7 mouse cellular contexts compared by ENCODE assay signal in the genomic region with DNA sequence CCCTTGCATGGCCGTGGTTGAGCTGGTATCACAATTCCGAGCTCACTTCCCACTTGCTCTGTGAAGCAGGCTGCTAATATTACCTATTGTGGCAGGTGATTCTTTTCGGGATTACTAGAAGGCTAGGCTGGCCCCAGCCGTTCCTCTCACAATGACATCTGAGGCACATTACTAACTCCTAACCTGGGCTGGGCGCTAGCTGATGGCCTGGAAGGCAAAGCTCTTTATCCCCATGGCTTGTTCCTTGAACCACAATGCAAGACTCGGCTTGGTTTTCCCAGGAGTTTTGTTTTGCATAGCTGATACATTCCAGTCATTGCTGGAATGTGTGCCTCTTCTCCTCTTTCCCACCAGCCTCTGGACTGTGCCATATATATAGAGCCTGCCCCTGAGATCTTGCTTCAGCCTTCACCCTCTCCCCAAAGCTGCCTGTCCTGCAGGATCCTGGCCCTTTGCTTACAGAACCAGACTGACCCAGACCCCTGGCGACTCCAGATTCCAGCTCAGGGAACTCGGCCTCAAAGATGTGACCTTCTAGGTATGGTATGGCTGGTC. TPM values are rescaled to one million over a fixed set of nuclear protein-coding genes. Genes with fewer than 3 reads are reported as not detected.
DNase-seq lines count a peak whose midpoint lies in the region; ATAC-seq lines count a peak whose summit lies in the region.

A gene (plus strand): TSS at position 404 of the 555 bp plus-strand sequence.

- H3K4me2 ChIP-seq in hindbrain, embryonic 16.5 days (ENCODE audit: low read length), result no peak within 1 kb of the TSS
- H3K4me2 ChIP-seq in neural tube, embryonic 13.5 days, result no peak within 1 kb of the TSS

- no peak within 1 kb of the TSS for H3K9ac ChIP-seq in hindbrain, embryonic 16.5 days (ENCODE audit: low read depth, low read length)
- no peak within 1 kb of the TSS for H3K9ac ChIP-seq in neural tube, embryonic 13.5 days

- WGBS in hindbrain, embryonic 16.5 days, result 79% methylated on average over 8 of the region's 8 CpGs
- 86% methylated on average over 8 of the region's 8 CpGs for WGBS in neural tube, embryonic 13.5 days

- no peaks in the 10 kb centered on the region for H3K9me3 ChIP-seq in hindbrain, embryonic 16.5 days (ENCODE audit: control insufficient read depth, low read length)
- no peaks in the 10 kb centered on the region for H3K9me3 ChIP-seq in neural tube, embryonic 13.5 days

- H3K4me1 ChIP-seq in hindbrain, embryonic 16.5 days (ENCODE audit: control insufficient read depth, insufficient read depth, low read depth, low read length), result no peaks in the 10 kb centered on the region
- H3K4me1 ChIP-seq in neural tube, embryonic 13.5 days (replicated peaks), result peaks cover under 1% of the 10 kb centered on the region; the same call in 1 of the 2 replicates

- ATAC-seq in hindbrain, embryonic 16.5 days, result no peak
- no peak for ATAC-seq in neural tube, embryonic 13.5 days (ENCODE audit: low read depth)

- H3K4me3 ChIP-seq in hindbrain, embryonic 16.5 days (ENCODE audit: low read length), result no peak within 1 kb of the TSS
- H3K4me3 ChIP-seq in neural tube, embryonic 13.5 days, result no peak within 1 kb of the TSS

- DNase-seq in thymus, postnatal 0 days (ENCODE audit: low spot score), result no peak
- no peak for DNase-seq in thymus, postnatal 10 days (ENCODE audit: low spot score in 2 of 2)
- DNase-seq in gastrocnemius, adult 8-10 months (ENCODE audit: low spot score in 2 of 2), result no peak
- no peak for DNase-seq in c-Kit-positive CD71-positive TER-119-positive erythroid progenitor cells, embryonic 14.5 days (ENCODE audit: low spot score)
- no peak for DNase-seq in cerebellum, postnatal 25 days

- no peaks in the 10 kb centered on the region for H3K27me3 ChIP-seq in hindbrain, embryonic 16.5 days (replicated peaks; ENCODE audit: control insufficient read depth, insufficient read depth, low read length)
- no peaks in the 10 kb centered on the region for H3K27me3 ChIP-seq in neural tube, embryonic 13.5 days

- H3K36me3 ChIP-seq in hindbrain, embryonic 16.5 days (ENCODE audit: control insufficient read depth, insufficient read depth, low read length), result no peaks in the 10 kb centered on the region
- H3K36me3 ChIP-seq in neural tube, embryonic 13.5 days, result no peaks in the 10 kb centered on the region

- H3K27ac ChIP-seq in hindbrain, embryonic 16.5 days (ENCODE audit: low read depth, low read length), result no peak within 1 kb of the TSS
- H3K27ac ChIP-seq in neural tube, embryonic 13.5 days (replicated peaks), result no peak within 1 kb of the TSS

RNA-seq across cellular contexts. Expression of the gene that starts here (rescaled TPM):
- polyA plus RNA-seq in thymus, postnatal 0 days (2015; fragmentation: Nextera tagmentation; extraction: Ambion mirVana), result 23.0 and 29.9 TPM in 2 replicates
- total RNA-seq in gastrocnemius, adult 8-10 months (2022), result 10 to 100 TPM; 46.8 to 78.5 (median 60.2) TPM
- 16.8 and 18.2 TPM in 2 replicates for polyA plus RNA-seq in hindbrain, embryonic 16.5 days (2015; fragmentation: Nextera tagmentation; extraction: Ambion mirVana)
- 23.2 and 28.1 TPM in 2 replicates for polyA plus RNA-seq in neural tube, embryonic 13.5 days (2015; fragmentation: Nextera tagmentation; extraction: Ambion mirVana)
